Mouse (Mus musculus): ENCODE measurements around the gene Arhgef3.

Gene Arhgef3

DNA sequence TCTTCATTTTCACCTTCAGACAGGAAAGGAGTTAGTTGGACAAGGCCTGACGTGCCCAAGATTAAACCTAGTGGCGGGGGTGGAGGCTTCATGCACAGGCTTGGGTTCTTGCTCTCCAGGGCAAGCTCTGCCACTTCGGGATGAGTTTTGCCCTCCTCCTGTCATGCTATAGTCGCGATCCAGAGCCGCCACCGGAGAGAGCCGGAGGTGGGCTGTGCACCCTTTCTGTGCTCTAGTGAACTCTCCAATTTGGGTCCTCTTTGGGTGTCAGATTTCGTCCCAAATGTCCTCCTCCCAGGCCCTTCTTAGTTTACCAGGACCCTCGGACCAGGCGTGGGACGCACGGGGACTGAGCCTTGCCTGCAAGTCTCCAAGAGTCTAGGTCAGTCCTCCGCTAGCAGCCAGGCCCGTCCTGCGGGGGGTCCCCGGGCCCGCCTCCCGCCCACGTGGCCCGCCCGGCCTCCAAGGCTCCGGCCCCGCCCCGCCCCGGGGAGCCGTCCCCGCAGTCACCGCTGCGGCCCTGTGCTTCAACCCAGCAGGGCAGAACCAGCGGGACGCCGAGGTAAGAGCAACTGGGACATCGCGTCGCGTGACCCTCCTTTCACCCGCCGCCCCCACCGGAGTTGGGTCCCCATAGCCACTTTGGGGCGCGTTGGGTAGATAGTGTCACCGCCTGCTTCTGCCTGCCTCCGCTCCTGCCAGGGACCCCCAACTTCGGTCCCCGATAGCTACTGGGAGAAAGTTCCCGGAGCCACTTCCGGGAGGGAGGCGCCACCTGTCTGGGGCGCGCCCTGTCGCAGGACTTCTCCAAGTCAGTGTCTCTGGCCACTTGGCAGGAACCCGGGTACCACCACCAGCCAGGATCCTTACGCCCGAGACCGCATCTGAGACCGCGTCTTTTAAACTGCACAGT lies at the start of gene Arhgef3:
Gene Arhgef3 (plus strand): TSS at position 538 of the 913 bp plus-strand sequence.
- no peak for DNase-seq (ENCODE audit: low read depth, low spot score)

- DNase-seq (ENCODE audit: low read depth, low spot score): no peak
These were observed 48.3 kb upstream of the Arhgef3 start for GRCm38 (mm10) chr14:27066171-27066929.

- DNase-seq (ENCODE audit: low read depth, low spot score): no peak
These were observed 46.8 kb upstream of the Arhgef3 start for GRCm38 (mm10) chr14:27067866-27068271.

DNA sequence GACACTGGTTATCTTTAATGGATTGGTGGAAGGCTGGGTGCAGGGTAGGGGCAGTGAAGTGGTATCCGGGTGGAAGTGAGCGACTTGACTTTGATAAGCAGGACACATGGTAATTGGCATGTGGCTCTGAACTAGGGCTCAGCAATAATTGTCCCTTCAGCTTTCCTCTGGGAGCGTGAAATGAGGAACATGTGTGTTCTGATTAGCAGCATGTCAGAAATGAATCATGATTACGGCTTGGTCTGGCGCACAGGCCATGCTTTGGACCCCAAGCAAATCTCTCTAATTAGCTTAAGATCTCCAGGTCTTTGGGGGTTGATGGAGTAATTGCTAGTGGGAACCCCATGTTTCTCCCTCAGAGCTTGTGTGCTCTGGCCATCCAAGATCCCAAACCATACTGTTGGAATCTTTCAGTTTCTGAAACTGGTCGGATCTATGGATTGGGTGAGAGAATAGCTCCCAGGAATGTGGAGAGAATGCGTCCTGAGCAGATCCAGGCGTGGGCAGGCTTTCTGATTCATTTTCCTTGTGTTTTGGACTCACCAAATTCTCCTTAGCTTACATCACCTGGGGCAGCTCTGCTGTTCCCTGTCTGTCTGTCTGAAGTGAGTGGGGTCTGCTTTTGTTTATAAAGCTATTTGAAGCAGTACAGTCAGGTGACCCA lies 45.1 kb upstream of the Arhgef3 start:
- DNase-seq (ENCODE audit: low read depth, low spot score): no peak

- DNase-seq (ENCODE audit: low read depth, low spot score): no peak
These were observed 44.6 kb upstream of the Arhgef3 start for GRCm38 (mm10) chr14:27070128-27070527.

DNA sequence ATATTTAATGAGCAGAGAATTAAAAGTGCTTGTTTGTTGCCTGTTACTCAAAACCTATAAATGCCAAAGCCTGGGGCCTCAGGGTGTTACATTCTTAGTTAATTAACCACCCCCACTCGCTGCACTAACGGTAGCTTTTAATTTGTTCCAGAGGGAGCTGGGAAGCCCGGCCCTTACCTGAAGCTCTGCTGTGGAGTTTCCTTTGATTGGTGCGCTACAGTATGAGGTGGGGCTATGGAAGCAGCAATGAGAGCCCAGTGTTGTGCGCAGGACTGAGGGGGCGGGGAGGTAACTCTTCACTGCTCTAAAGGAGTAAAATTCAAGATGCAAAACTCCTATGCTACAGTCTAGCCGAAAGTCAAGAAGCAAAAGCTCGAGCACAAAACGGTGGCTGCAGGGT lies 43.9 kb upstream of the Arhgef3 start:
- DNase-seq (ENCODE audit: low read depth, low spot score): no peak

DNA sequence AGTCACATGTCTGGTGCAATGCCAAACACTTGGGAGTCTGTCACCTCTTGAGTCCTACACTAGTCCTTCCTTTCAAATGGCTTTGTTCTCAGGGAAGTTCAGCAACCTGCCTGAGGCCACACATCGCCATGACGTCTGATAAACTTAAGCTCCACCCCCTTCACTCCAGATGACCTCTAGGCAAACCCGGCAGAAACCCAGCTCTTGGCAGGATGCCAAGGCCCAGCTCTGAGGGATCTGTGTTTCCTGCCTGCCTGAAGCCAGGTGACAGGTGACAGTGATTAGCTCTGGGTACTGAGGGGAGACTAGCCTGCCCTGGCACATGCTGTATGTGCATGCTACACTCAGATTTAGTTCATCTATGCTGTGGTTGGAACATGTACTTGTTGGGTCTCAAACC lies 42.7 kb upstream of the Arhgef3 start:
- no peak for DNase-seq (ENCODE audit: low read depth, low spot score)

- no peak for DNase-seq (ENCODE audit: low read depth, low spot score)
These were observed 39.6 kb upstream of the Arhgef3 start for GRCm38 (mm10) chr14:27075084-27075483.

DNA sequence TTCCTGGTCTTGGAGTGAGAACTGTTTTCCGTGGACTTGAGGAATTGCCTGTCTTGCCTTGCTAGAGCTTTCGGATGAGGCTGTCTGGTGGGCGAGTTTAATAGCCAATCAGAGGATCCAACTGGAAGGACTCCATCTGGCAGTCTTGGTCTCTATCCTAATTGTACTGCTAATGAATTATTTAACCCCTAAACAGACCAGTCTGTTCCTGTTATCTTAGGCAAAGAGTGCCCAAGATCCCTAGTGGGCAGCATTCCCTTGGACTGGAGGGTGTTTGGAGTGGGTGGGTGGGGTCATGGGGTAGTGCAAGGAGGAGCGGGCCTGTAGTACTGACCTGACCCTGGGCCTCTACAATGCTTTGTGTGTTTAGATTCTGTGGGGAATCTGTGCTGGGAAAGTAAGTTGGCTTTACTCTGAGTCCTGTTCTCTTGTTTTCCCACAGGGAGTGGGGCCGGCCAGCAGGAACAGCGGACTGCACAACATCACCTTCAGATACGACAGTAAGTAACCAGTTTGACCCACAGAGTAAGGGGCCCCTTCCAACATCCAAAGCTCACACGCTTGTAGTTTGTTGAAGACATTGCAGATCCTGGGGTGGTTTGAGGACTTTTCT lies 38.7 kb upstream of the Arhgef3 start:
- no peak for DNase-seq (ENCODE audit: low read depth, low spot score)

DNA sequence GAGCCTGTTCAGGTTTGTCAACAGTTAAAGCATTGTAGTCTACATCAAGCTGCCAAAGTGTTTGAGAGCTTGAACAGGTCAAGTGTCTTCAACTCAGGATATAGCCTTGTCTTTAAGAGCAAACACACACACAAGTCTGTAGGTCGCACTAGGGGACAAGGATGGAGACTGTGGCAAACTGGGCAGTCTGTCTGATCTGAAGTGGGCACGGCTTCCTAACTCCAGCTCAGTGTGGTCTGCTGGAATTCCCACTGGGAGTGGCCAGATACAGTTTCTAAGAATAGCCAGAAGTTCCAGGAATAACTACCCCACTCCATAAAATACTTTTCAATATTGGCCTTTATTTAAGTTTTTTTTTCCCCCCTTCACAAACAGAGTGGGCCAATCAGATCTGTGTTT lies 38.2 kb upstream of the Arhgef3 start:
- no peak for DNase-seq (ENCODE audit: low read depth, low spot score)

GRCm38 (mm10) chr14:27081536-27082275 lies 33.0 kb upstream of the Arhgef3 start:
- no peak for DNase-seq (ENCODE audit: low read depth, low spot score)

- DNase-seq (ENCODE audit: low read depth, low spot score): no peak
These were observed 29.2 kb upstream of the Arhgef3 start for GRCm38 (mm10) chr14:27085471-27085870.

DNA sequence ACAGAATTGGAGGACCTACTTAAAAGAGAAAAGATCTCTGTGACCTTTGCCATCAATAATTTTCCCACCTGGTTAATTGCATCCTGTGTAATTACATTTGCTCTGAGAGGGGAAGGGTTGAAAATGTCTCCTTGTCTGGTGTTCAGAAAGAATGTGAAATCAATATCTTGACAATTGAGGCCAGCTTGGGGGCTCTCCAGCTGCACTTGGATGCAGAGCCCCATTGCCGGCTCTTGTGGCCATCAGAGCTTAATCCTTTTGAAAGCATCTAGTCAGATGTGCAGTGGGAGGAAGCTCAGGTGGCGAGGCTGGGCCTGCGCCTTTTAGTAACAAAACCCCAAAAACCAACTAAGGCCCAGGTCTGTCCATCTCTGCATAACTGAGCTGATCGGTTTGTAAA lies 28.7 kb upstream of the Arhgef3 start:
- DNase-seq (ENCODE audit: low read depth, low spot score): no peak

DNA sequence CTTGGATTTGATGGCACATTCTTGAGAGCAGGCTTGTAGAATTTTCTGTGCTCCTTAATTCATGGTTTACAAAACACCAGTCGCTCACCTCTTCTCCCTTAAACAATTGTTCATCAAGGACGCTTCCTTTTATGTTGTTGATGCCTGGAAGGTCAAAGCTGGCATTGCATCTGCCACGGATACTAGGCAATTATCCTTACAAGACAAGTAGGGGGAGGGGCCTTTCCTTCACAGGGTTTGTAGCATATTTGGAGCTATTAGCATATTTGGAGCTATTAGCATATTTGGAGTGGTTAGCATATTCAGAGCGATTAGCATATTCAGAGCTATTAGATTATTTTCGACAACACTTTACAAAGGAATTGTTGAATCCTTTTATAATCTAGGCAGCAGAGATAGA lies 20.5 kb upstream of the Arhgef3 start:
- DNase-seq (ENCODE audit: low read depth, low spot score): no peak

DNA sequence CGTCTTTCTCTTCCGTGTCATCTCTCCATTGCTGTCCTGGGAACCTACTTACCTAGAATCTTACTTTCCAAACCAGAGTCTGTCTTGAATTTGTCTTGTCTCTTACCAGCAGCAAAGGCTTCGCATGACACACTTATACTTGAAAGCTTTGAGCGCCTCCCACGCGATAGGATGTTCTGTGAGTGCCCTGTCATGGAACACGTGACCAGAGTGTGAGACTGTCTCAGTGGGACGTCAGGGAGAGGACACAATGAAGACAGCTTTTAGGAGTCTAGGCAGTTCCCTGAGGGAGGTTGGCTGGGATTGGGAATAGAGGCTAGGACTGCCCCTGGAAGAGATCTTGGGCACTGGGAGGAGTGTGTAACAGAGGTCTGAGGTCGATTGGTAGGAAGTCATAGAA lies 18.6 kb upstream of the Arhgef3 start:
- no peak for DNase-seq (ENCODE audit: low read depth, low spot score)

DNA sequence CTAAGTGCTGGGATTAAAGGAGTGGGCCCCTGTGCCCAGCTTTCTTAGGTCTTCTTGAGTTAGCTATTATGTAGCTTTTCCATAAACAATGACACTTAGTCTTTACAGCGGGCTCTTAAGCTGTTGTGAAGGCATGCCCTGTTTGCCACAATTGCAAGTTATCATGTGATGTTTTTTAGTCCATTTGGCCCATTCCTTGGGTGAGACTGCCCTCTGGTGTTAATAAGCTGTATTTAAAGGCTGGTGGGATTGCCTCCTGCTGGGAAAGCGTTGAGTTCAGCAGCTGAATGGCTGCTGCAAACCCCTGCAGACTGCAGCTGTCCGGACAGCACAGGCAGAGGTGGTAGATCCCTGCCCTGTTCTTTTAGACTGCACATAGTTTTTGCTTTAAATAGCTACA lies 17.9 kb upstream of the Arhgef3 start:
- peak; percentile 79 for DNase-seq (ENCODE audit: low read depth, low spot score)

DNA sequence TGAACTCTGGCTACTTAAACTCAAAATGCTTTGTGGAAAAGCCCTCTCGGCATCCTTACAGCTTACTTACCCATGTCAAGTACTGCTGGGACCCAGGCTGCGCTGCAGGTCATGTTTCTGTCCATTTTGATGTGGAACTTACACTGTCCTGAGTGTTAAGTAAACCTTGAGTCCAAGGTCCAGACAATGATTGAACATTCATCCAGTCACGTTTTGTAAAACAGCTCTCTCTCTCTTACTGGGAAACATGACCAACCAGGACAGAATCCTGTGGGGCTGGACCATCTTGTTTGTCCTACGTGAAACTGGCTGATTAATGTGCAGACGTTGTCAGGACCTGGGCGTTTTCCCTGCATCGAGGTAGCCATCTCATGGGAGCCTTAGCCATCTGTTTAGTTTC lies 13.0 kb upstream of the Arhgef3 start:
- DNase-seq (ENCODE audit: low read depth, low spot score): no peak

GRCm38 (mm10) chr14:27102720-27103119 lies 12.0 kb upstream of the Arhgef3 start:
- DNase-seq (ENCODE audit: low read depth, low spot score): no peak

GRCm38 (mm10) chr14:27105731-27106457 lies 8.8 kb upstream of the Arhgef3 start:
- DNase-seq (ENCODE audit: low read depth, low spot score): no peak

DNA sequence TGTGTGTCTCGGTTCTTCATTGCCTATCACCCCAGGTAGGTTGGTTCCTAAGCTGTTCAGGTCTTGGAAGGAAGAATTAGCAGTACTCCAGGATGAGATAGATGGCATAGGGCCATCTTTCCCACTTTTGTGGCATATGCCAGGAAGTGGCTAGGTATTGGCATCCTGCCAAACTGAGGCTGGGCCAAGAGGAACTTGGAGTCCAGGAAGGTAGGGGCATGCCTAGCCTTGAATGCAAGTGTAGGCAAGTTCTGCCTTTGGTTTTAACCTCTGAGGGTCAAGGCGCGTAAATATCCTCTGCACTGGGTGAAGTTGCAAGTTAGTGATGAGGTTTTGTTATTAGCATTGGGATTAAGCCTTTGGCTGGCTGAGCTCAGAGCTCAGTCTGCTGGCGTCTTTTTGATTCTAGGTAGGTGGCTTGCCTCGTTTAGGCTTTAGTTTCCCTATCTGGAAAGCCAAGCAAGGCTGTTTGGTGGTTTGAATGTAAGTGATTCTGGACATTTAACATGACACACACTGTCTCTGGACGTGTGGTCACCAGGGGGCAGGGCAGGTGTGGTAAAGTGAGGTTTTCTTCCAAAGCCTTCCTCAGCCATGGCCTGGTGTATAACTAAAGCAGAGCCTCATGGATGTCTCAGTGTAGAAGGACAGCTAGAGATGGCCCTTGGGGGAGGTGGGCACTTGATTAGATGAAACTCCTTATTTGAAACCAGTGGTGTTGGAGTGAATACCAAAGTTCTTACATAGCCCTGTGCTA lies 5.8 kb upstream of the Arhgef3 start:
- DNase-seq (ENCODE audit: low read depth, low spot score): no peak

Measured in retina, postnatal 7 days (tissue).